Mouse (Mus musculus): Measurements from ENCODE around the gene Gm4881. TPM values are rescaled to one million over a fixed set of nuclear protein-coding genes. Genes with fewer than 3 reads are reported as not detected.

Gene Gm4881
- total RNA-seq (2014; rRNA removed) (6.4 and 9.0 TPM in 2 replicates), polyA plus RNA-seq (2015; fragmentation: Nextera tagmentation; extraction: Ambion mirVana) (3.8 and 4.2 TPM in 2 replicates)

- Histone ChIP-seq H3K36me3 (ENCODE audit: insufficient read depth, low read length) (no peaks in the 10 kb centered on the region), H3K9ac (replicated peaks; ENCODE audit: low read length, poor library complexity, severe bottlenecking) (no peak within 1 kb of the TSS; the same call in 1 of the 2 replicates), H3K9me3 (ENCODE audit: low read length) (no peaks in the 10 kb centered on the region), H3K27me3 (ENCODE audit: insufficient read depth, low read length) (peaks cover 72% of the 10 kb centered on the region), H3K4me3 (ENCODE audit: low read depth, low read length) (peak within 1 kb of the TSS; percentile 37), H3K27ac (ENCODE audit: low read depth, low read length) (no peak within 1 kb of the TSS), H3K4me2 (ENCODE audit: low read depth, low read length, poor library complexity, severe bottlenecking) (peak within 1 kb of the TSS; percentile 62), H3K4me1 (ENCODE audit: insufficient read depth, low read length) (peaks cover 6% of the 10 kb centered on the region; the same call in 1 of the 2 replicates)
- DNase-seq (ENCODE audit: low spot score) (no peak), ATAC-seq (ENCODE audit: low FRiP score) (no peak)
- WGBS: under 1% methylated on average over 54 of the region's 72 CpGs
- TF ChIP-seq CTCF (IDR thresholded peaks at IDR 0.05): no peak
Measured at GRCm38 (mm10) chr7:24944257-24944950, at the start of gene Gm4881. TSS of gene Gm4881 (minus strand) at chr7:24944494.

- no peak for TF ChIP-seq CTCF (IDR thresholded peaks at IDR 0.05)
- Histone ChIP-seq H3K9me3 (ENCODE audit: low read length) (no peaks in the 10 kb centered on the region), H3K36me3 (ENCODE audit: insufficient read depth, low read length) (peaks cover 68% of the 10 kb centered on the region), H3K9ac (replicated peaks; ENCODE audit: low read length, poor library complexity, severe bottlenecking) (no peak overlapping the region), H3K4me3 (ENCODE audit: low read depth, low read length) (no peak overlapping the region), H3K4me2 (ENCODE audit: low read depth, low read length, poor library complexity, severe bottlenecking) (no peak overlapping the region), H3K27ac (ENCODE audit: low read depth, low read length) (no peak overlapping the region), H3K4me1 (ENCODE audit: insufficient read depth, low read length) (no peaks in the 10 kb centered on the region), H3K27me3 (ENCODE audit: insufficient read depth, low read length) (no peaks in the 10 kb centered on the region)
- DNase-seq (ENCODE audit: low spot score): no peak
- WGBS: 77% methylated on average over 6 of the region's 6 CpGs
- ATAC-seq (ENCODE audit: low FRiP score): no peak
Measured at GRCm38 (mm10) chr7:24993081-24993480, 48.8 kb upstream of the Gm4881 start.

- TF ChIP-seq CTCF (IDR thresholded peaks at IDR 0.05): no peak
- WGBS: 83% methylated on average over 8 of the region's 8 CpGs
- Histone ChIP-seq H3K9me3 (ENCODE audit: low read length) (no peaks in the 10 kb centered on the region), H3K4me2 (ENCODE audit: low read depth, low read length, poor library complexity, severe bottlenecking) (no peak overlapping the region), H3K4me1 (ENCODE audit: insufficient read depth, low read length) (no peaks in the 10 kb centered on the region), H3K27me3 (ENCODE audit: insufficient read depth, low read length) (no peaks in the 10 kb centered on the region), H3K4me3 (ENCODE audit: low read depth, low read length) (no peak overlapping the region), H3K36me3 (ENCODE audit: insufficient read depth, low read length) (peaks cover 72% of the 10 kb centered on the region), H3K27ac (ENCODE audit: low read depth, low read length) (0 out of 2 replicates have a peak overlapping the region, but pooled peaks have one; percentile 12), H3K9ac (replicated peaks; ENCODE audit: low read length, poor library complexity, severe bottlenecking) (no peak overlapping the region)
- ATAC-seq (ENCODE audit: low FRiP score): no peak
- DNase-seq (ENCODE audit: low spot score): no peak
Measured at GRCm38 (mm10) chr7:24990478-24990877, 46.2 kb upstream of the Gm4881 start.

- H3K9ac ChIP-seq (replicated peaks; ENCODE audit: low read length, poor library complexity, severe bottlenecking): no peak overlapping the region
- no peaks in the 10 kb centered on the region for H3K9me3 ChIP-seq (ENCODE audit: low read length)
- peaks cover 72% of the 10 kb centered on the region for H3K36me3 ChIP-seq (ENCODE audit: insufficient read depth, low read length)
- TF ChIP-seq CTCF (IDR thresholded peaks at IDR 0.05): no peak
- DNase-seq (ENCODE audit: low spot score) (no peak), ATAC-seq (ENCODE audit: low FRiP score) (no peak)
- no peaks in the 10 kb centered on the region for H3K4me1 ChIP-seq (ENCODE audit: insufficient read depth, low read length)
- no peak overlapping the region for H3K27ac ChIP-seq (ENCODE audit: low read depth, low read length)
- 87% methylated on average over 14 of the region's 14 CpGs for WGBS
- no peak overlapping the region for H3K4me3 ChIP-seq (ENCODE audit: low read depth, low read length)
- H3K27me3 ChIP-seq (ENCODE audit: insufficient read depth, low read length): no peaks in the 10 kb centered on the region
- H3K4me2 ChIP-seq (ENCODE audit: low read depth, low read length, poor library complexity, severe bottlenecking): no peak overlapping the region
Measured at GRCm38 (mm10) chr7:24987941-24988340, 43.6 kb upstream of the Gm4881 start.

- Histone ChIP-seq H3K4me1 (ENCODE audit: insufficient read depth, low read length) (no peaks in the 10 kb centered on the region), H3K9ac (replicated peaks; ENCODE audit: low read length, poor library complexity, severe bottlenecking) (no peak overlapping the region), H3K4me2 (ENCODE audit: low read depth, low read length, poor library complexity, severe bottlenecking) (no peak overlapping the region), H3K27ac (ENCODE audit: low read depth, low read length) (no peak overlapping the region), H3K9me3 (ENCODE audit: low read length) (no peaks in the 10 kb centered on the region), H3K27me3 (ENCODE audit: insufficient read depth, low read length) (no peaks in the 10 kb centered on the region), H3K4me3 (ENCODE audit: low read depth, low read length) (no peak overlapping the region), H3K36me3 (ENCODE audit: insufficient read depth, low read length) (peaks cover 80% of the 10 kb centered on the region)
- 73% methylated on average over 5 of the region's 5 CpGs for WGBS
- DNase-seq (ENCODE audit: low spot score) (peak; percentile 38), ATAC-seq (ENCODE audit: low FRiP score) (no peak)
- TF ChIP-seq CTCF (IDR thresholded peaks at IDR 0.05): peak; percentile 67
Measured at GRCm38 (mm10) chr7:24985799-24986198, 41.5 kb upstream of the Gm4881 start.

GRCm38 (mm10) chr7:24984307-24984706 lies 40.0 kb upstream of the Gm4881 start:
- ATAC-seq (ENCODE audit: low FRiP score) (no peak), DNase-seq (ENCODE audit: low spot score) (no peak)
- Histone ChIP-seq H3K9me3 (ENCODE audit: low read length) (no peaks in the 10 kb centered on the region), H3K4me2 (ENCODE audit: low read depth, low read length, poor library complexity, severe bottlenecking) (no peak overlapping the region), H3K27ac (ENCODE audit: low read depth, low read length) (no peak overlapping the region), H3K4me1 (ENCODE audit: insufficient read depth, low read length) (no peaks in the 10 kb centered on the region), H3K27me3 (ENCODE audit: insufficient read depth, low read length) (no peaks in the 10 kb centered on the region), H3K4me3 (ENCODE audit: low read depth, low read length) (no peak overlapping the region), H3K36me3 (ENCODE audit: insufficient read depth, low read length) (peaks cover 82% of the 10 kb centered on the region), H3K9ac (replicated peaks; ENCODE audit: low read length, poor library complexity, severe bottlenecking) (no peak overlapping the region)
- 88% methylated on average over 2 of the region's 2 CpGs for WGBS
- TF ChIP-seq CTCF (IDR thresholded peaks at IDR 0.05): peak; percentile 59
